Mouse (Mus musculus): Measurements from ENCODE around the gene Slco2a1. TPM values are rescaled to one million over a fixed set of nuclear protein-coding genes. Genes with fewer than 3 reads are reported as not detected.
A peak's percentile ranks its signal among the peaks of the same experiment; 100 is the strongest.

Slco2a1 gene
- polyA plus RNA-seq, 1 experiment from 2014 or later = 21.4 TPM

- Histone ChIP-seq H3K27me3 (ENCODE audit: control insufficient read depth, insufficient read depth, low read depth, low read length) (no peaks in the 10 kb centered on the region), H3K9ac (ENCODE audit: low read length) (no peak overlapping the region), H3K4me1 (replicated peaks; ENCODE audit: control insufficient read depth, insufficient read depth, low read length) (peaks cover 7% of the 10 kb centered on the region), H3K4me3 (ENCODE audit: low read length) (no peak overlapping the region), H3K36me3 (ENCODE audit: control insufficient read depth, insufficient read depth, low read length) (0 out of 2 replicates have a peak, but pooled peaks cover 3% of the 10 kb centered on the region), H3K27ac (ENCODE audit: low read length) (no peak overlapping the region), H3K9me3 (ENCODE audit: control insufficient read depth, low read length) (no peaks in the 10 kb centered on the region), H3K4me2 (ENCODE audit: low read depth, low read length) (no peak overlapping the region)
- 66% methylated on average over 8 of the region's 8 CpGs for whole genome bisulfite sequencing
- no peak for ATAC-seq (ENCODE audit: low read depth)
Measured at GRCm38 (mm10) chr9:103082246-103082975, 93.9 kb downstream of the Slco2a1 start.

DNA sequence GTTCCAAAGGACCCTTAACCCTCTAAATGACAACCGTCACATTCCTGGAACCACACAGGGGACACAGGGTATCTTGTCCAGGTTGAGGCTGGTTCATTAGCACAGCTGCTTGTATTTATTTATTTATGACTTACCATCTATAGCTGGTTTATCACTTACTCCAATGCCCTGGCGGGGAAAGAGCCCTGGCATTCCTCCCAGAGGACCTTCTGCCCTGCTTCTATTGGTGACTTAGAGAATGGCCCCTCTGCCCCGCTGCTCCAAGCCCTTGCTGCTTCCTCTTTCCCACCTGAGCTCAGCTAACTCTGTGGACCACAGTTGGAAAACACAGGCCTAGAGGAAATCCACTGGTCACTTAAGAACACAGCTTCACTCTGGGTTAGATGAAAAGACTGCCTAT, 94.9 kb downstream of the Slco2a1 start:
- Histone ChIP-seq H3K9ac (ENCODE audit: low read length) (no peak overlapping the region), H3K36me3 (ENCODE audit: control insufficient read depth, insufficient read depth, low read length) (0 out of 2 replicates have a peak, but pooled peaks cover 3% of the 10 kb centered on the region), H3K27me3 (ENCODE audit: control insufficient read depth, insufficient read depth, low read depth, low read length) (no peaks in the 10 kb centered on the region), H3K4me2 (ENCODE audit: low read depth, low read length) (no peak overlapping the region), H3K4me3 (ENCODE audit: low read length) (no peak overlapping the region), H3K4me1 (replicated peaks; ENCODE audit: control insufficient read depth, insufficient read depth, low read length) (no peaks in the 10 kb centered on the region), H3K9me3 (ENCODE audit: control insufficient read depth, low read length) (no peaks in the 10 kb centered on the region), H3K27ac (ENCODE audit: low read length) (no peak overlapping the region)
- 57% methylated on average over 3 of the region's 3 CpGs for whole genome bisulfite sequencing
- ATAC-seq (ENCODE audit: low read depth) = no peak

- no peak for ATAC-seq (ENCODE audit: low read depth)
- Histone ChIP-seq H3K4me3 (ENCODE audit: low read length) (no peak overlapping the region), H3K36me3 (ENCODE audit: control insufficient read depth, insufficient read depth, low read length) (no peaks in the 10 kb centered on the region), H3K4me1 (replicated peaks; ENCODE audit: control insufficient read depth, insufficient read depth, low read length) (peaks cover 12% of the 10 kb centered on the region; the same call in 1 of the 2 replicates), H3K9me3 (ENCODE audit: control insufficient read depth, low read length) (no peaks in the 10 kb centered on the region), H3K27me3 (ENCODE audit: control insufficient read depth, insufficient read depth, low read depth, low read length) (no peaks in the 10 kb centered on the region), H3K9ac (ENCODE audit: low read length) (no peak overlapping the region), H3K4me2 (ENCODE audit: low read depth, low read length) (no peak overlapping the region), H3K27ac (ENCODE audit: low read length) (no peak overlapping the region)
- WGBS = 89% methylated on average over 6 of the region's 6 CpGs
Measured at GRCm38 (mm10) chr9:103086736-103087135, 98.2 kb downstream of the Slco2a1 start.

GRCm38 (mm10) chr9:103087301-103087700, 98.8 kb downstream of the Slco2a1 start:
- H3K4me2 ChIP-seq (ENCODE audit: low read depth, low read length) = no peak overlapping the region
- 47% methylated on average over 8 of the region's 8 CpGs for WGBS
- no peak for ATAC-seq (ENCODE audit: low read depth)
- no peak overlapping the region for H3K4me3 ChIP-seq (ENCODE audit: low read length)
- no peaks in the 10 kb centered on the region for H3K9me3 ChIP-seq (ENCODE audit: control insufficient read depth, low read length)
- peaks cover 14% of the 10 kb centered on the region; the same call in 1 of the 2 replicates for H3K4me1 ChIP-seq (replicated peaks; ENCODE audit: control insufficient read depth, insufficient read depth, low read length)
- H3K36me3 ChIP-seq (ENCODE audit: control insufficient read depth, insufficient read depth, low read length) = no peaks in the 10 kb centered on the region
- H3K27ac ChIP-seq (ENCODE audit: low read length) = no peak overlapping the region
- no peaks in the 10 kb centered on the region for H3K27me3 ChIP-seq (ENCODE audit: control insufficient read depth, insufficient read depth, low read depth, low read length)
- H3K9ac ChIP-seq (ENCODE audit: low read length) = no peak overlapping the region

DNA sequence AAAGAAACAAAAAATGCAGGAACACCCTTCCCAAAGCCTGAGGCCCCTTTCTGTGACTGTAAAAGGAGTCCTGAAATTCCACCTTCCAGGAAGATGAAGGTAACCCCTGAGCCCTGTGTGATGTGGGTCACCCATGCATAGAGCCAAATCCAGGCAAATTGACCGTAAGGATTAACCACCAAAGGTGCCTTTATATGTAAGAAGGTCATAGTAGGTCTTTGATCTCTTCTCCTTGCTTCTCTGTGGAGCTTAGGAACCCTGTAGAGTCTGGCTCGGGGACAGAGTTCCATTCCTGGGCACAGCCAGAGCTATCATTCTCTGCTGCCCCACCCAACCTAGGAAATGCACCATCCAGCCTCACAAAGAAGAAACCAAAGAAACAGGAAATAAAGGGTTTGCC, 100.1 kb downstream of the Slco2a1 start:
- Histone ChIP-seq H3K4me1 (replicated peaks; ENCODE audit: control insufficient read depth, insufficient read depth, low read length) (peaks cover 14% of the 10 kb centered on the region; the same call in 1 of the 2 replicates), H3K9ac (ENCODE audit: low read length) (no peak overlapping the region), H3K36me3 (ENCODE audit: control insufficient read depth, insufficient read depth, low read length) (no peaks in the 10 kb centered on the region), H3K9me3 (ENCODE audit: control insufficient read depth, low read length) (no peaks in the 10 kb centered on the region), H3K4me2 (ENCODE audit: low read depth, low read length) (no peak overlapping the region), H3K4me3 (ENCODE audit: low read length) (no peak overlapping the region), H3K27me3 (ENCODE audit: control insufficient read depth, insufficient read depth, low read depth, low read length) (no peaks in the 10 kb centered on the region), H3K27ac (ENCODE audit: low read length) (no peak overlapping the region)
- 79% methylated on average over 2 of the region's 2 CpGs for WGBS
- no peak for ATAC-seq (ENCODE audit: low read depth)

DNA sequence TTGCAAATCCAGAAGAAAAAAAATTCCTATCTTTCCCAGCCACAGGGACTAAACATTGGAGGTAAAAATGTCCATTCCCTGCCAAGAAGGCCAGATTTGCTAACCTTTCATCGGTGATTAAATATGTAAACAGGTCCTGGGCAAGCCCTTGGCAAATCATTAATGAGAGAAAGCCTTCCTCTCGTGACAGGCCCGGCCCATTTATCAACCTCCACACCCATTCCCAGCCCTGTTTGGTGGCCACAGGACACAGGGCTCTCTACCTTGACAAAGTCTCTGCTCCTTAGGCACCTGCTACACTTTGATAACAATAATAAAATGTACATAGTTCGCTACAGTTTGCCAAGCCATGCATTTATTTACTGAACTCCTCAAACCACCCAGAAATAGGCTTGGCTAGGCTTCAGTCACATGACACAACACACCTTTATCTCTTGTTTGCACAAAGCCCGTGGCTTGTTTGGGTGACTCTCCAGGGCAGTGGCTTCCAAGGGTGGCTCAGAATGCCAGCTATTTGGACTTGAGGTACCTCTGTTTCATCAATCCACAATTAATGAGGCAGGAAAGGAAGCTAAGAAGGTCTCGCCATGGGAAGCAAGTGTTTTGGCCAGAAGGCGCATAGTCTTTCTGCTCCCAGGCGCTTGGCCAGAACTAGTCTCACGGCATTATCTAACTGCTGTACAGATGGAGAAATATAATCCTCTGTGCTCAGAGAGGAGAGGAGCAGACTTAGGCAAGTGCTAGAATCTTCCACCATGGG, 101.8 kb downstream of the Slco2a1 start:
- peak overlapping the region; percentile 35 for H3K27ac ChIP-seq (ENCODE audit: low read length)

GRCm38 (mm10) chr9:103091039-103091883, 102.7 kb downstream of the Slco2a1 start:
- Histone ChIP-seq H3K4me3 (ENCODE audit: low read length) (no peak overlapping the region), H3K9me3 (ENCODE audit: control insufficient read depth, low read length) (no peaks in the 10 kb centered on the region), H3K4me1 (replicated peaks; ENCODE audit: control insufficient read depth, insufficient read depth, low read length) (peaks cover 14% of the 10 kb centered on the region; the same call in 1 of the 2 replicates), H3K36me3 (ENCODE audit: control insufficient read depth, insufficient read depth, low read length) (no peaks in the 10 kb centered on the region), H3K27ac (ENCODE audit: low read length) (0 out of 2 replicates have a peak overlapping the region, but pooled peaks have one; percentile 13), H3K4me2 (ENCODE audit: low read depth, low read length) (no peak overlapping the region), H3K27me3 (ENCODE audit: control insufficient read depth, insufficient read depth, low read depth, low read length) (no peaks in the 10 kb centered on the region), H3K9ac (ENCODE audit: low read length) (no peak overlapping the region)
- 77% methylated on average over 16 of the region's 16 CpGs for WGBS
- no peak for ATAC-seq (ENCODE audit: low read depth)

More for the DNA sequence above, 101.8 kb downstream of the Slco2a1 start:
- Histone ChIP-seq H3K4me1 (replicated peaks; ENCODE audit: control insufficient read depth, insufficient read depth, low read length) (peaks cover 14% of the 10 kb centered on the region; the same call in 1 of the 2 replicates), H3K4me3 (ENCODE audit: low read length) (no peak overlapping the region), H3K4me2 (ENCODE audit: low read depth, low read length) (no peak overlapping the region), H3K9ac (ENCODE audit: low read length) (no peak overlapping the region), H3K36me3 (ENCODE audit: control insufficient read depth, insufficient read depth, low read length) (no peaks in the 10 kb centered on the region), H3K27me3 (ENCODE audit: control insufficient read depth, insufficient read depth, low read depth, low read length) (no peaks in the 10 kb centered on the region), H3K9me3 (ENCODE audit: control insufficient read depth, low read length) (no peaks in the 10 kb centered on the region)
- peak; percentile 53; the same call in 1 of the 2 replicates for ATAC-seq (ENCODE audit: low read depth)
- WGBS = 28% methylated on average over 9 of the region's 9 CpGs

- Histone ChIP-seq H3K4me2 (ENCODE audit: low read depth, low read length) (peak overlapping the region; percentile 74), H3K4me1 (replicated peaks; ENCODE audit: control insufficient read depth, insufficient read depth, low read length) (peaks cover 14% of the 10 kb centered on the region; the same call in 1 of the 2 replicates), H3K36me3 (ENCODE audit: control insufficient read depth, insufficient read depth, low read length) (no peaks in the 10 kb centered on the region), H3K9me3 (ENCODE audit: control insufficient read depth, low read length) (no peaks in the 10 kb centered on the region), H3K27ac (ENCODE audit: low read length) (no peak overlapping the region), H3K9ac (ENCODE audit: low read length) (peak overlapping the region; percentile 65), H3K4me3 (ENCODE audit: low read length) (peak overlapping the region; percentile 44), H3K27me3 (ENCODE audit: control insufficient read depth, insufficient read depth, low read depth, low read length) (no peaks in the 10 kb centered on the region)
- WGBS = 1% methylated on average over 19 of the region's 19 CpGs
- peak; percentile 91 for ATAC-seq (ENCODE audit: low read depth)
Measured at GRCm38 (mm10) chr9:103092248-103092647, 103.7 kb downstream of the Slco2a1 start.

Measured in lung, embryonic 16.5 days (tissue).